Mouse (Mus musculus) cerebellum, postnatal 36 days (tissue): ENCODE data around the gene Eipr1.
"Not testable (repeated sequence)": the region's sequence is repeated elsewhere in the genome, so short reads cannot be mapped to it uniquely, and the experiment has no call there.

ENCODE experiments used
- DNase-seq, 2 experiments: peaks; one replicate each; pipeline ENCODE4 v3.0.0; 2021 to 2022; ENCODE audit warnings: mixed read lengths in 2 of 2

The Eipr1 gene

GRCm38 (mm10) chr12:28751508-28752263 lies at the start of gene Eipr1:
TSS of gene Eipr1 (plus strand) at chr12:28751803.
- DNase-seq = peak; percentile 84 to 86

GRCm38 (mm10) chr12:28704381-28704780 lies 47.2 kb upstream of the Eipr1 start:
- no peak for DNase-seq

GRCm38 (mm10) chr12:28705204-28705603 lies 46.4 kb upstream of the Eipr1 start:
- DNase-seq = no peak

DNA sequence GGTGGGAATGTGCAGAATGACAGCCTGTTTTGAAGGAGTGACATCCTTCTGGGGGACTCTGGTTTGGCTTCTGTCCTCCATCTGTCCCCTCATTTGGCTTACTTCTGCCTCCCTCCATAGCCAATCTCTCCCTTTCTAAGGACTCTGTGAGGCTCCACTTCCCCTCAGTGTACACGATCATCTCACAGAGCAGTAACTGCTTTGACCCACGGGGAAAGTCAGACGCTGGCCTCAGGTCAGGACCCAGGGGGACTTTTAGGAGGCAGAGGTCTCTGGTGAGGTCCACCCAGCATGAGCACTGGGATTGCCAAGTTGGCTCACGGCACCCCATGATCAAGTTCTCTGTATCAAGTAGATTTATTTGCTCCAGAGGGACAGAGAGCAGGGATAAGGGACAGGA lies 43.4 kb upstream of the Eipr1 start:
- DNase-seq = no peak

GRCm38 (mm10) chr12:28710566-28711185 lies 40.9 kb upstream of the Eipr1 start:
- DNase-seq = no peak

DNA sequence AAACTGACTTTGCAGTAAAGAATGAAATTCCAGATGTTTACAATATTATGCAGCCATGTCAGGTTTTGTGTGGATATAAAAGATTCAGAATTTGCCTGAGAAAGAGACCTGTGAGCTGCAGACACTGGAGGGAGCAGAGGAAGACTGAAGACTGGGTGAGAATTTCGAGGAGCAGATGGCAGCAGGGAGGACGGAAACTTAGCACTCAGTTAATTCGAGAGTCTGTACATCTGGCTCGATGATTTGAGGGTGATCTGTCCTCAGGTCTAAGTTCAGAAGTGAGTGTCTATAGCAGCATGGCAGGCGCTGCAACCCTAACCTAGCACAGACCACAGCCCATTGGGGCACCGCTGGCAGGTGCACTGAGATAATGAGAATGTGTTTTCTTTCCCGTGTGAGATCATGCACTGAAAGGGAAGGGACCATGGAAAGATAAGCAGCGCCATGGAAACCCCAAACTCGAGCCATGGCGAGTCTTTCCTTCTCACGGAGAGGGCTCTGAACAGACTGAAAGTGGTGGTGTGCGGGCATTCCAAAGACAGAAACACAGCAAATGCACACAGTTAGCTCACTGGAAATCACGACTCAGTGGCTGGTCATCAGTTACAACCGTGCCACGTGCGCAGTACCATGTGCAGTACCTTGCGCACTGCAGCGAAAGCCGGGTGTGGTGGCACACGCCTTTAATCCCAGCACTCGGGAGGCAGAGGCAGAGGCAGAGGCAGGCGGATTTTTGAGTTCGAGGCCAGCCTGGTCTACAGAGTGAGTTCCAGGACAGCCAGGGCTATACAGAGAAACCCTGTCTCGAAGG lies 36.6 kb upstream of the Eipr1 start:
- no peak for DNase-seq

DNA sequence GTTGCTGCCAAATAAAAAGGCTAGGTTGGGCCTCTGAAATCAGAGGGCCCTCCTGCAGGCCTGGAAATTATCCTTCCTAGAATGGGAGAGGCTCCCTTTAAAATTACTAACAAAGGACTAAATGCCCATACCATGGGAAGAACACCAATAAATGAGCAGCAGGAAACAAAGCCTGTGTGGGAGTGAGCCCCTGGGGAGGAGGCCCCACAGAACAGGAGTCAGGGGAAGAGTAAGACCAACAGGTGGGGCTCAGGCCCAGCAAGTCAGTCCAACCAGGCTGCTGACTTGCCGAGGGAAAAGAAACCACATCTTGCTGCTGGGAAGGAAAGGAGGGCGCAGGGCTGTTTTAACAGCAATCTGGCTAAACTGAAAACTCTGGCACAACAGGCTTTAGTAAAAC lies 34.5 kb upstream of the Eipr1 start:
- no peak for DNase-seq

- no peak for DNase-seq
Observed at GRCm38 (mm10) chr12:28718106-28718505, 33.5 kb upstream of the Eipr1 start.

DNA sequence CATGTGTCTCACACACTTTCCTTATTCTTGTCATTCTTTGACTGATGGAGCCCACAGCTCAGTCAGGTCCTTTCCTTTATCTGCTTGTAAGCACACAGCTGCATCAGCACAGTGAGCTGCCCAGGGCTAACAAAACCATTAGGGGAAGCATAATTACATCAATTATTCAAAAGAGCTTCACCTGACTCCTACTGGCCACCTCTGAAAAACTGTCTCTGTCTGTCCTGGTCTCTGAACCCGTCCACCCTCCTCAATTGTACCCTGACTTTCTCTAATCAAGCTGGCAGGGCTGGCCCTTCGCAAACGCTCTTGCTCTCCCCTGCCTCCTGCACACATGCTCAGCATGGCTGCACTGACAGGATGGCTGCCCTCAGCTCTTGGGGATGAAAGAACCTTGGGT lies 27.2 kb upstream of the Eipr1 start:
- no peak for DNase-seq

- no peak for DNase-seq
Observed at GRCm38 (mm10) chr12:28726204-28726603, 25.4 kb upstream of the Eipr1 start.

GRCm38 (mm10) chr12:28727061-28727460 lies 24.5 kb upstream of the Eipr1 start:
- DNase-seq = no peak

GRCm38 (mm10) chr12:28732631-28733030 lies 19.0 kb upstream of the Eipr1 start:
- no peak for DNase-seq

DNA sequence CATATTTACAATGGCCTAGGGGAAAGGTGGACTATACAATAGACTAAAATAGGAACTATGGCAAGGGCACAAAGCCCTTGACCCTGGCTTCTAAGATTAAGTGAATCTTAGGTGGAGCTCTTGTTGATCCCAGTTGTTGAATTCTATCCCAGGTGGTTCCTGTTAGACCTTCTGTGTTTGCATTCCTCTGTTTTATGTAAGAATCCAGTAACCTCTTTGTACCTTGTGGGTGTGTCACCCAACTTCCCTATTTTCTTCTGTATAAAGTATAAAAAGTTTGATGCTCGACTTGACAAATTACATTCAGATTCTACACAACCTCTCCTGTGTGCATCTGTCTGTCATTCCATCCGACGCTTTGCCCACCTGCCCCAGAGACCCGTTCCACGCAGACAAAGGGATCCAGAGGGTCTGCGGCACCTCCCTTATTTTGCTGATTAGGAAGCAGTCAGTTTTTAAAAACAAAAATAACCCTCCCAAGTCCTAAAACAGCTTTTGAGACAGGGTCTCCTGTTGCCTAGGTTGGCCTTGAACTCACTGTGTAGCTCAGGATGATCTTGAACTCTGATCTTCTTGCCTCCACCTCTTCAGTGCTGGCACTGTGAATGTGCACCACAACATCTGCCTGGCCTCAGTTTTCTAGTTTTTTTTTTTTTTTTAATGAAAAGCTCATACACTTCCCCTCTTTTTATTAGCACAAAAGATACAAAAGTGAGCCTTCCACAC lies 17.9 kb upstream of the Eipr1 start:
- DNase-seq = not testable (repeated sequence)

GRCm38 (mm10) chr12:28734271-28734670 lies 17.3 kb upstream of the Eipr1 start:
- DNase-seq = no peak

DNA sequence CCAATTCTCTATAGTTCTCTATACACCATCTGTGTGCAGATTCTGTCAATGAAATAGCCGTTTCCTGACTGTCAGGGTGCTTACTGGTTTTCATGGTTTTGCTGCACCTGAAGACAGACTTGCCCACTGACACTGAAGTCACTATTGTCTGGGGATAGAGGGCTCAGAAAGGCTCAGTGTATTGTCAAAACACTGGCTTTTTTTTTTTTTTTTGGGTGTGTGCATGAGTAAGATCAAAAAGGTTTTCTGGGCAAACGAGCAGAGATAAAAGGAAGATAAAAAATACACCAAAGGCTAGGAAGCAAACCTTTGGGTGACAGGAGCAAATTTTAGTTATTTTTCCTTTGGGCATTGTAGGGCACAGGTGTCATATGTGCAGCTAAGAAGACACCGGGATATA lies 16.3 kb upstream of the Eipr1 start:
- no peak for DNase-seq

GRCm38 (mm10) chr12:28743328-28743727 lies 8.3 kb upstream of the Eipr1 start:
- DNase-seq = no peak

GRCm38 (mm10) chr12:28750021-28750633 lies 1.5 kb upstream of the Eipr1 start, which contains the start of gene Trappc12:
TSS of gene Trappc12 (minus strand) at chr12:28750472.
- DNase-seq = peak; percentile 80 to 84

GRCm38 (mm10) chr12:28750876-28751275 lies 727 bp upstream of the Eipr1 start:
- no peak for DNase-seq

- DNase-seq = no peak
Observed at GRCm38 (mm10) chr12:28756019-28756418, 4.4 kb downstream of the Eipr1 start.

- DNase-seq = no peak
Observed at GRCm38 (mm10) chr12:28769953-28770352, 18.4 kb downstream of the Eipr1 start.

DNA sequence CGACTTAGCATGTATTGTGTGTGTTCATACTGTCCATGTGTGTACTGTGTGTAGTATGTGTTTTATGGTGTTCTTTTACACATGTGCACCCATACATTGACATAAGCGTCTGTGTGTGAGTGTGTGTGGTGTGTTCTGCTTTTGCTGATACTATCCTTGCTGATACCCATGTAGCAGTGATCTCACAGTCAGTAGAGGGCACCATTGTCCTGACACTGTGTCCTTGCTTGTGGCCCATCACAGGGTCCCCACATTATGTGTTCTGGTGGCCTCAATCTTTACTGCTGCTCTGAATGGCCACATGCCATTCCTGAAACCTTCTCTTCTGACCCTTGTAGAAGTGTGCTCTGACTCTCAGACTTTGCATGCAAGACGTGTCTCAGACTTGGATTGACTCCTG lies 22.2 kb downstream of the Eipr1 start:
- no peak for DNase-seq

DNA sequence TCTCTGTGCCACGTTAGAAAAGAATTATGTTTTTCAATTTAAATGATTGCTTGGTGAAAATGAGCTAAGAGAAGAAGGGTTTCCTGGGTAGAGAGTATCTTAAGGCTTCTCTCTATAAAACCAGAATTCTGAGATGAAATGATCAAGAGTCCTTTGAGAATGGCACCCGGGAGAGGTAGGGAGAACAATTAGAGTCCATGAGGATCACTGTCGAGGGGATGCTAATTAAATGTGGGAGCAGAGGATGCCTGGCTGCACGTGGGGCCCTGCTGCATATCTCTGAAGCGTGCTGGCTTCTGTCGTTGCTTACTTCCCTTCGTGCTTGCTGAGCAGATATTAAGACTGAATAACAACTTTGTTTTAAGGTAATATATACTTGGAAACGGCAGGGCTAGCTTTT lies 23.5 kb downstream of the Eipr1 start:
- no peak for DNase-seq
